Mouse (Mus musculus) limb, embryonic 11.5 days (tissue): ENCODE measurements around the gene Gprc5a. TPM values are rescaled to one million over a fixed set of nuclear protein-coding genes. Genes with fewer than 3 reads are reported as not detected.

Source experiments
- ATAC-seq: fragments of 200-750 bp; cut with Nextera tagmentation; 2 replicates; pipeline ENCODE4 v1.8.0; 2017; ENCODE audit warnings: low read depth; ENCODE audit not compliant: insufficient number of reproducible peaks, low FRiP score, low TSS enrichment
- DNase-seq: peaks from one replicate; pipeline ENCODE4 v3.0.0-alpha.2; 2015; ENCODE audit warnings: low spot score
- H3K27ac ChIP-seq: fragments of 300-500 bp; sonication (generic); replicated peaks from 2 replicates; pipeline ENCODE4 v1.5.1; 2014; ENCODE audit warnings: low read depth, mild to moderate bottlenecking, low read length
- H3K27me3 ChIP-seq: fragments of 300-500 bp; sonication (generic); 2 replicates; pipeline ENCODE4 v1.6.1; 2014; ENCODE audit warnings: mild to moderate bottlenecking, low read length, mixed read lengths; ENCODE audit not compliant: control insufficient read depth, insufficient read depth
- H3K36me3 ChIP-seq: fragments of 300-500 bp; sonication (generic); 2 replicates; pipeline ENCODE4 v1.6.1; 2014; ENCODE audit warnings: mild to moderate bottlenecking, low read length, moderate library complexity, mixed read lengths; ENCODE audit not compliant: control insufficient read depth, insufficient read depth
- H3K4me1 ChIP-seq: fragments of 300-500 bp; sonication (generic); 2 replicates; pipeline ENCODE4 v1.6.1; 2014; ENCODE audit warnings: low read length, mixed read lengths; ENCODE audit not compliant: control insufficient read depth, insufficient read depth
- H3K4me2 ChIP-seq: fragments of 300-500 bp; sonication (generic); 2 replicates; pipeline ENCODE4 v1.6.1; 2014; ENCODE audit warnings: low read depth, mild to moderate bottlenecking, moderate library complexity; ENCODE audit not compliant: severe bottlenecking
- H3K4me3 ChIP-seq: fragments of 300-500 bp; sonication (generic); 2 replicates; pipeline ENCODE4 v1.5.1; 2014; ENCODE audit warnings: low read depth, low read length
- H3K9ac ChIP-seq: fragments of 300-500 bp; sonication (generic); 2 replicates; pipeline ENCODE4 v1.6.1; 2014; ENCODE audit warnings: mild to moderate bottlenecking, low read length
- H3K9me3 ChIP-seq: fragments of 300-500 bp; sonication (generic); 2 replicates; pipeline ENCODE4 v1.6.1; 2016; ENCODE audit warnings: low read length; ENCODE audit not compliant: control insufficient read depth
- WGBS: fragments of 180-500 bp; shearing (Covaris S2); extraction: QIAGEN DNeasy Blood & Tissue Kit; methylation state at CpG from one replicate; pipeline ENCODE4 v1.1.7; 2014; 5-methylcytosine and 5-hydroxymethylcytosine counted together
- polyA plus RNA-seq: library from polyadenylated mRNA; unstranded; fragments of >200 nt; fragmentation: Nextera tagmentation; extraction: Ambion mirVana; gene quantifications from 2 replicates; pipeline ENCODE4 v1.2.1, GENCODE M21; 2014

Gprc5a gene
- polyA plus RNA-seq, 1 experiment from 2014 or later, result 0.95 TPM

- Histone ChIP-seq H3K9me3 (no peaks in the 10 kb centered on the region), H3K4me3 (no peak overlapping the region), H3K4me2 (no peak overlapping the region), H3K27me3 (no peaks in the 10 kb centered on the region), H3K4me1 (no peaks in the 10 kb centered on the region), H3K27ac (no peak overlapping the region), H3K9ac (no peak overlapping the region), H3K36me3 (no peaks in the 10 kb centered on the region)
- ATAC-seq (no peak), DNase-seq (no peak)
- 44% methylated on average over 12 of the region's 12 CpGs for WGBS
These were observed 13.0 kb downstream of the Gprc5a start for GRCm38 (mm10) chr6:135078420-135078819.

- 72% methylated on average over 10 of the region's 10 CpGs for WGBS
- ATAC-seq, result no peak
These were observed 18.6 kb downstream of the Gprc5a start for GRCm38 (mm10) chr6:135083991-135084502.

GRCm38 (mm10) chr6:135085703-135086102, 20.3 kb downstream of the Gprc5a start:
- Histone ChIP-seq H3K9ac (no peak overlapping the region), H3K36me3 (no peaks in the 10 kb centered on the region), H3K4me2 (no peak overlapping the region), H3K9me3 (no peaks in the 10 kb centered on the region), H3K4me1 (no peaks in the 10 kb centered on the region), H3K4me3 (no peak overlapping the region), H3K27me3 (no peaks in the 10 kb centered on the region), H3K27ac (no peak overlapping the region)
- WGBS, result 88% methylated on average over 1 of the region's 1 CpGs
- DNase-seq (no peak), ATAC-seq (no peak)

More at GRCm38 (mm10) chr6:135083991-135084502, 18.6 kb downstream of the Gprc5a start:
- no peaks in the 10 kb centered on the region for H3K27me3 ChIP-seq
- H3K4me3 ChIP-seq, result no peak overlapping the region
- no peak for DNase-seq
- H3K36me3 ChIP-seq, result no peaks in the 10 kb centered on the region
- H3K4me2 ChIP-seq, result no peak overlapping the region
- no peaks in the 10 kb centered on the region for H3K4me1 ChIP-seq
- H3K9ac ChIP-seq, result no peak overlapping the region
- no peaks in the 10 kb centered on the region for H3K9me3 ChIP-seq
- H3K27ac ChIP-seq, result no peak overlapping the region

DNA sequence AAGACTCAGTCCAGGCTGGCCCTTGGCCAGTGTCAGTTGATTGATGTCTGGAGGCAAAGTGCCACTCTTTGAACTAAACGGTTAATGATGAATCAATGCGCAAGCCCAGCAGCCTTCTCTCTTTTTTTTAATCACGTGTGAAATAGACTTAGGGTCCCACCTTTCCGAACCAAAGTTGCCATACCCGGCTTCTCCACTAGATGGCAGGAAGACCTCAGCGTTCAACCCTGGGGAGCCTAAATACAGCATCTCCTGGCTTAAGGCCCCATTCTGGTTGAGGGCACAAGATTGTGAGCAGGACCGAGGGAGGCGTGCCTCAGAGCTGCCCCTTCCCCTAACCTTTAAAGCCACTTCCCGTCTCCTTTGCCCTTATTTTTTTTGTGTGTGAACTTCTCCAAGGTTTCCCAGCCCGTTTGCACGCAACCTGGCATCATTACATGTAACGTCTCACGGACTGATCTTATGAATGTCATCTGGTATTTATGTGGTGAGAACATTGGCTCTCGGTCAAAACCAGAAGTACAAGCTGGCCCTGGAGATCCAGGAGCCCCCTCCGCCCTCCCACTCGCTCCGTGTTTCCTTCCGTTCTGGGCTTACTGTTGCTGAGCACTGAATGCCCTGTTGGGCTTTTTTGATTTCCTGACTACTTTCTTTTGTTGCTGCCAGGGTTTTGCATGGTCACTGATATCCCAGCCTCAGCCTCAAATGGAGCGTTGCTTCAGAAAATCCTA, 22.4 kb downstream of the Gprc5a start:
- no peak overlapping the region for H3K4me3 ChIP-seq
- no peaks in the 10 kb centered on the region for H3K4me1 ChIP-seq
- H3K9me3 ChIP-seq, result no peaks in the 10 kb centered on the region
- no peak overlapping the region for H3K27ac ChIP-seq
- DNase-seq (peak; percentile 95), ATAC-seq (peak; percentile 77)
- WGBS, result 24% methylated on average over 19 of the region's 19 CpGs
- no peak overlapping the region for H3K9ac ChIP-seq
- H3K36me3 ChIP-seq, result no peaks in the 10 kb centered on the region
- no peaks in the 10 kb centered on the region for H3K27me3 ChIP-seq
- H3K4me2 ChIP-seq, result peak overlapping the region; percentile 31; the same call in 1 of the 2 replicates

DNA sequence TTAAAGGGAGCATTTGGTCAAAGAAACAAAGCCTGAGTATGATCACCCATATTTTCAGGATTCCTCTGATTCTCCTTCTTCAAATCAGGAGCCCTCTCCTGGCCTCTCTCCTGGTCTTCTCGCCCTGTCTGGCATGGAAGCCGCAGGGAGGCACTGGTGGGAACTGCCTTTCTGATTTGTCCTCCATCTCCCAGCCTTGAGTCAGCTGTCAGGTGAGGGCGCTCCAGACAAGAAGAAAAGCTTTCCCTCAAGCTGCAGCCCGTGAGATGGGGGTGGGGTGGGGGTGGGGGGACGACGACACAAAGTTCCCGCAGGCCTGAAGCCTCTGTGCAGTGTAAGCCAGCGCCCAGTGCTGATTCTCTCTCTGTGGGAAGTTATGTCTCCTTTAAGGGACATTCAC, 24.3 kb downstream of the Gprc5a start:
- no peak overlapping the region for H3K9ac ChIP-seq
- H3K9me3 ChIP-seq, result no peaks in the 10 kb centered on the region
- H3K4me2 ChIP-seq, result no peak overlapping the region
- no peaks in the 10 kb centered on the region for H3K36me3 ChIP-seq
- H3K27me3 ChIP-seq, result no peaks in the 10 kb centered on the region
- WGBS, result 21% methylated on average over 8 of the region's 8 CpGs
- ATAC-seq (no peak), DNase-seq (no peak)
- H3K4me3 ChIP-seq, result no peak overlapping the region
- no peaks in the 10 kb centered on the region for H3K4me1 ChIP-seq
- no peak overlapping the region for H3K27ac ChIP-seq

- ATAC-seq (no peak), DNase-seq (no peak)
- H3K4me3 ChIP-seq, result no peak overlapping the region
- no peaks in the 10 kb centered on the region for H3K9me3 ChIP-seq
- H3K9ac ChIP-seq, result no peak overlapping the region
- 38% methylated on average over 4 of the region's 4 CpGs for WGBS
- H3K27ac ChIP-seq, result no peak overlapping the region
- H3K27me3 ChIP-seq, result no peaks in the 10 kb centered on the region
- H3K4me2 ChIP-seq, result no peak overlapping the region
- H3K4me1 ChIP-seq, result no peaks in the 10 kb centered on the region
- H3K36me3 ChIP-seq, result no peaks in the 10 kb centered on the region
These were observed 25.2 kb downstream of the Gprc5a start for GRCm38 (mm10) chr6:135090661-135091060.

- H3K9ac ChIP-seq, result no peak overlapping the region
- DNase-seq (no peak), ATAC-seq (no peak)
- no peaks in the 10 kb centered on the region for H3K4me1 ChIP-seq
- no peaks in the 10 kb centered on the region for H3K36me3 ChIP-seq
- no peak overlapping the region for H3K4me3 ChIP-seq
- no peaks in the 10 kb centered on the region for H3K27me3 ChIP-seq
- H3K9me3 ChIP-seq, result no peaks in the 10 kb centered on the region
- H3K4me2 ChIP-seq, result no peak overlapping the region
- 92% methylated on average over 12 of the region's 12 CpGs for WGBS
- H3K27ac ChIP-seq, result no peak overlapping the region
These were observed 27.5 kb downstream of the Gprc5a start for GRCm38 (mm10) chr6:135092798-135093470.

DNA sequence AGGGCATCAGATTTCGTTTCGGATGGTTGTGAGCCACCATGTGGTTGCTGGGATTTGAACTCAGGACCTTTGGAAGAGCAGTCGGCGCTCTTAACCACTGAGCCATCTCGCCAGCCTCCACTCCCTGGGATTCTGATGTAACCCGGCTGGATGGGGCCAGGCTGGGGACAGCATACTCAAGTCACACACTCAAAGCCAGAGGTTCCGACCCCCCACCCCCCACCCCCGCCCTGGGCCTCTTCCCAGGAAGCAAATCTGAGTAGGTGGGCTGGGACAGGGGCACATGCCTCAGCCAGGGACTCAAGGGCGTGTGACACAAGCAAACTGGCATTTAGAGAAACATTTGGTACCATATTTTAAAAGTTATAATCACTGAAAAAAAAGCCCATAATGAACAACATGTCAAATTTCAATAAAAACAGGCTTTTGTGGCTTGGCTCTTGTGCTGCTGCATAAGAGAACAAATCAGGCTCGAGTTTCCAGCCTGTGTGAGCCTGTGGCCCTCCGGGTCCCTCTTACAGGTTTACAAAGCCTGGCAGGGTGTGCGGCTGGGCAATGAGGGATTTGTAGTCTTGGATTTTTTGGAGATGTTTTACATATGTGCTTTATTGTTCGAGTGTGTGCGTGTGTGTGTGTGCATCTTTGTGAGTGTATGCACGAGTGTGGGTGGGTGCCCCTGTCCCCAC, 35.5 kb downstream of the Gprc5a start:
- no peak for DNase-seq
- no peak for ATAC-seq
- no peak overlapping the region for H3K27ac ChIP-seq
- H3K36me3 ChIP-seq, result no peaks in the 10 kb centered on the region
- WGBS, result 81% methylated on average over 15 of the region's 15 CpGs
- no peak overlapping the region for H3K4me3 ChIP-seq
- H3K27me3 ChIP-seq, result no peaks in the 10 kb centered on the region
- no peak overlapping the region for H3K9ac ChIP-seq
- H3K4me1 ChIP-seq, result no peaks in the 10 kb centered on the region
- H3K9me3 ChIP-seq, result no peaks in the 10 kb centered on the region
- no peak overlapping the region for H3K4me2 ChIP-seq
